Mouse (Mus musculus) heart, postnatal 25 days (tissue): ENCODE data around the gene Prss33. TPM values are rescaled to one million over a fixed set of nuclear protein-coding genes. Genes with fewer than 3 reads are reported as not detected.

Source experiments
- DNase-seq: peaks from one replicate; pipeline ENCODE4 v3.0.0; 2022; ENCODE audit warnings: low spot score
- intact Hi-C: fragments of 180-260 bp; cut with DNase I; formaldehyde crosslinking; loops from one replicate; pipeline ENCODE4 v1.15.1; 2025
- microRNA-seq: library from miRNA; unstranded; fragments of <30 nt; microRNA quantifications from one replicate; pipeline ENCODE4 v1.2.0, GENCODE M21; 2022
- total RNA-seq, 2 experiments: library from RNA; stranded (reverse); gene quantifications; 2 replicates each; pipeline ENCODE4 v1.2.3; 2021

Prss33 gene
- total RNA-seq, 2 experiments from 2014 or later: not detected

GRCm38 (mm10) chr17:23790269-23791078, 45.4 kb downstream of the Prss33 start, which contains the start of gene Srrm2:
Srrm2 (plus strand) TSS chr17:23790532.
- intact Hi-C loops: no loop called here
- DNase-seq: no peak

GRCm38 (mm10) chr17:23789749-23790268, 46.0 kb downstream of the Prss33 start:
- intact Hi-C loops: loop anchor here (5.0 kb wide), 1 partner anchor 43 kb away; the partner anchor contains the start of gene Kremen2
- DNase-seq: no peak

GRCm38 (mm10) chr17:23788973-23789372, 46.9 kb downstream of the Prss33 start:
- DNase-seq: no peak
- intact Hi-C loops: loop anchor here (5.0 kb wide), 1 partner anchor 42 kb away; the partner anchor contains the start of gene Kremen2

GRCm38 (mm10) chr17:23786510-23786931, 49.3 kb downstream of the Prss33 start:
- no peak for DNase-seq
- intact Hi-C loops: loop anchor here (5.0 kb wide), 1 partner anchor 39 kb away; the partner anchor contains the start of gene Kremen2

- DNase-seq: peak; percentile 49
- intact Hi-C loops: loop anchor here (5.0 kb wide), 1 partner anchor 39 kb away; the partner anchor contains the start of gene Kremen2
Measured at GRCm38 (mm10) chr17:23785561-23786471, 50.0 kb downstream of the Prss33 start, which contains the start of gene Flywch2. Flywch2 (minus strand) TSS chr17:23786081.

GRCm38 (mm10) chr17:23783352-23783751, 52.5 kb downstream of the Prss33 start:
- intact Hi-C loops: no loop called here

More at GRCm38 (mm10) chr17:23783352-23783751, 52.5 kb downstream of the Prss33 start:
- no peak for DNase-seq

Small RNA genes within 50 kb of the gene (microRNA-seq; reads per million reads assigned to microRNA genes)
- gene Mir5125: 1.9 reads per million

Other genes starting within 250 kb of the Prss33 start
- 1 to 10 TPM; 3.4 to 4.8 TPM for gene Zfp13, start 236.6 kb downstream of the Prss33 start, total RNA-seq
- not detected for gene Zscan10, start 235.2 kb downstream of the Prss33 start, total RNA-seq
- under 1 TPM; 0.06 to 0.08 TPM for gene Mmp25, start 190.8 kb downstream of the Prss33 start, total RNA-seq
- not detected for gene Bicdl2, start 175.6 kb downstream of the Prss33 start, total RNA-seq
- 100 to 1,000 TPM; 193 to 207 TPM for gene Hcfc1r1, start 162.5 kb downstream of the Prss33 start, total RNA-seq
- 10 to 100 TPM; 12.2 to 12.3 TPM for gene Thoc6, start 162.2 kb downstream of the Prss33 start, total RNA-seq
- 100 to 1,000 TPM in 1 of 2 experiments, 10 to 100 TPM in 1; 79.9 to 111 TPM for gene Tnfrsf12a, start 158.6 kb downstream of the Prss33 start, total RNA-seq
- not detected for gene Cldn6, start 156.8 kb downstream of the Prss33 start, total RNA-seq
- gene Cldn9, start 152.0 kb downstream of the Prss33 start, total RNA-seq: not detected
- not detected for gene 1520401A03Rik, start 113.3 kb downstream of the Prss33 start, total RNA-seq
- 1 to 10 TPM; 1.4 to 1.5 TPM for gene Pkmyt1, start 109.7 kb downstream of the Prss33 start, total RNA-seq
- 10 to 100 TPM; 26.1 to 29.5 TPM for gene Paqr4, start 95.2 kb downstream of the Prss33 start, total RNA-seq
- not detected for gene Kremen2, start 90.2 kb downstream of the Prss33 start, total RNA-seq
- 10 to 100 TPM; 29.7 to 33.2 TPM for gene Flywch1, start 64.5 kb downstream of the Prss33 start, total RNA-seq
- gene Flywch2, start 50.0 kb downstream of the Prss33 start, total RNA-seq: 1 to 10 TPM in 1 of 2 experiments, under 1 TPM in 1; 0.88 to 1.6 TPM
- gene Srrm2, start 45.5 kb downstream of the Prss33 start, total RNA-seq: 100 to 1,000 TPM; 157 to 162 TPM
- 100 to 1,000 TPM; 353 to 372 TPM for gene Elob, start 6.9 kb downstream of the Prss33 start, total RNA-seq
- gene Prss32, start 7.8 kb upstream of the Prss33 start, total RNA-seq: not detected
- not detected for gene Prss41, start 8.1 kb upstream of the Prss33 start, total RNA-seq
- gene Prss21, start 32.0 kb upstream of the Prss33 start, total RNA-seq: not detected
- gene Dcpp1, start 44.8 kb upstream of the Prss33 start, total RNA-seq: not detected
- gene Dcpp2, start 44.8 kb upstream of the Prss33 start, total RNA-seq: not detected
- gene Dcpp3, start 81.4 kb upstream of the Prss33 start, total RNA-seq: not detected
- not detected for gene Sbp, start 105.6 kb upstream of the Prss33 start, total RNA-seq
- gene Sbpl, start 119.2 kb upstream of the Prss33 start, total RNA-seq: not detected
- not detected for gene Prss30, start 144.5 kb upstream of the Prss33 start, total RNA-seq
- not detected for gene Prss22, start 162.0 kb upstream of the Prss33 start, total RNA-seq
- gene Prss27, start 202.1 kb upstream of the Prss33 start, total RNA-seq: not detected
- gene Kctd5, start 237.4 kb upstream of the Prss33 start, total RNA-seq: 10 to 100 TPM; 10.2 to 11.2 TPM